Mouse (Mus musculus) heart, postnatal 4 days (tissue): ENCODE measurements around the gene Hfe2. TPM values are rescaled to one million over a fixed set of nuclear protein-coding genes. Genes with fewer than 3 reads are reported as not detected.
A peak's percentile ranks its signal among the peaks of the same experiment; 100 is the strongest.
"Not testable (repeated sequence)": the region's sequence is repeated elsewhere in the genome, so short reads cannot be mapped to it uniquely, and the experiment has no call there.

ENCODE experiments used
- DNase-seq: peaks from one replicate; pipeline ENCODE4 v3.0.0; 2021
- total RNA-seq, 2 experiments: library from RNA; stranded (reverse); gene quantifications; 2 replicates each; pipeline ENCODE4 v1.2.3; 2021

Gene Hfe2
- total RNA-seq, 2 experiments from 2014 or later = 95.6 to 97.0 TPM

DNA sequence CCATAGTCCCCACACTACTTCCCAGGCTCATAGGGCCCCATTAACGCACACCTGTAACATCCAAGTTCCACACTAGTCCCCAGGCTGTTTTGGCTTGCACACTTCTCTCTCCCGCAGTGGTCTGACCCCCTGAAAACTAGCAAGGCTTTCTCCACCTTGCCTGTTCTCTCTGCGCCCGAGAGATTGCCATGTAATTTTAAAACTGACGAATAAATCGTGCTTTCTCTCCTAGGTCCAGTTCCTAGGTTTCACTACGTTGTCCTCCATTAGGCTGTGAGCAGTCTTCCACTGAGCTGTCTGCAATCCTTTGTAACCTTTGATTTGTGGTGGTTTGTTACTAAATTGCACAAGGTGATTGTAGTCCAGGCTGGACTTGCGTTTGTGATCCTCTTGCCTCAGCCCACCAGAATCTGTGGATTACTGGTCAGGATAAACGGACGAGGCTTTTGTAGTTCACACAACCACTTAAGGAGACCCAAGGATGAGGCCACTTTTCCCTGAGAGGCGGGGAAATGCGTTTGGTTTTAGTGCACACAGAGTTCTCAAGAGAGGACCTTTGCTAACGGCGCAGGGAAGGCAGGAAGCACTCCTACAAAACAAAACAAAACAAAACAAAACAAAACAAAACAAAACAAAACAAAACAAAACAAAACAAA lies 28.2 kb upstream of the Hfe2 start:
- not testable (repeated sequence) for DNase-seq

DNA sequence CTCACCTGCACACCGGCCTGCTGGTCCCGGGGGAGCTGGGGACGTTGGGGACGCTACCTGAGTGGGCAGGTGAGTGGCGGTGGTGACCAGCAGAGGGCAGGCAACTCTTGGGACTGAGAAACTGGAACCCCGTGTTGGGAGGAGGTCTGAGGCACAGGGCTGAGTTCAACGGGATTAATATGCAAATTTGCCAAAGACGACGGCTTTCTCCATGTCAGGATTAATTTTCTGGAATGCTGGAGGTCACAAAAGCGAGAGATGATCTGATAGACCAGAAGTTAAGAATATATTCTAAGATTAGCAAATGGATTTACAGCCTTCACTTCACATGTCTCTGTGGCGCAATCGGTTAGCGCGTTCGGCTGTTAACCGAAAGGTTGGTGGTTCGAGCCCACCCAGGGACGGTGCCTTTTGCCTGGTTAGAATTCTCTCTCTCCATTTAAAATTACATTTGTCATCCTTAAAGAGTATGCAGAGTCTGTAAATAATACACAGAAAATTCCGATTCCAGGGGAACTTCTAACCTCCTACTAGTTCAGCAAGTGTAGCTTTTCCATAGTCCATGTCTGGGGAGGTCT lies 27.4 kb upstream of the Hfe2 start:
- peak; percentile 80 for DNase-seq

DNA sequence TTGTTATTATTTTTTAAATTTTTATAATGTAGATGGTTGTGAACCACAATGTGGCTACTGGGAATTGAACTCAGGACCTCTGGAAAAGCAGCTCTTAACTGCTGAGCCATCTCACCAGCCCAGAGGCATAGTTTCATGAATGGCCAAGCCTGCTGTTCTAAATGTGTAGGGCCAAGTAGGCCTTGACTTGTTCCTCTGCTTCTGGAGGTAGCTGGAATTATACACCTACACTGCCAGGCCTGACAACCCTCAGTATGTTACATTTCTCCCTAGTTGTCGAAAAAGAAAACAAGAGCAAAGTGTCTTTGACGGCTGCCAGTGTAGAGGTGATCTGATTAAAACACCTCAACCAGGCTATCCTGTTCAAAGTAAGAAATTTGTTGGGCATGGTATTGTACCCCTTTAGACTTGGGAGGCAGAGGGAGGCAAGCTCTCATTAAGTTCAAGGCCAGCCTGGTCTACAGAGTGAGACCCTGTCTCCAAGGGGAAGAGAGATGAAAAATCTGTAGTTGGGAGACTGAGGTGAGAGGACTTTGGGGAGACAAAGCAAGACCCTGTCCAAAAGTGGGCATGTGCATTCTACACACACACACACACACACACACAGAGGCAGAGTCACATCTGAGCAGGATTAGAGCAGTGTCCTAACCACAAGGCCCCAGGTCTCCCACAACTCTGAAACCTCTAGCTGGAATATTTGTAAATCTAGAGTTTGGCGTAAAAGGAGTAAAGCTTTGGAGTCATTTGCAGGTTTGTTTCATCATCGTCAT lies 26.3 kb upstream of the Hfe2 start:
- peak; percentile 3 for DNase-seq

DNA sequence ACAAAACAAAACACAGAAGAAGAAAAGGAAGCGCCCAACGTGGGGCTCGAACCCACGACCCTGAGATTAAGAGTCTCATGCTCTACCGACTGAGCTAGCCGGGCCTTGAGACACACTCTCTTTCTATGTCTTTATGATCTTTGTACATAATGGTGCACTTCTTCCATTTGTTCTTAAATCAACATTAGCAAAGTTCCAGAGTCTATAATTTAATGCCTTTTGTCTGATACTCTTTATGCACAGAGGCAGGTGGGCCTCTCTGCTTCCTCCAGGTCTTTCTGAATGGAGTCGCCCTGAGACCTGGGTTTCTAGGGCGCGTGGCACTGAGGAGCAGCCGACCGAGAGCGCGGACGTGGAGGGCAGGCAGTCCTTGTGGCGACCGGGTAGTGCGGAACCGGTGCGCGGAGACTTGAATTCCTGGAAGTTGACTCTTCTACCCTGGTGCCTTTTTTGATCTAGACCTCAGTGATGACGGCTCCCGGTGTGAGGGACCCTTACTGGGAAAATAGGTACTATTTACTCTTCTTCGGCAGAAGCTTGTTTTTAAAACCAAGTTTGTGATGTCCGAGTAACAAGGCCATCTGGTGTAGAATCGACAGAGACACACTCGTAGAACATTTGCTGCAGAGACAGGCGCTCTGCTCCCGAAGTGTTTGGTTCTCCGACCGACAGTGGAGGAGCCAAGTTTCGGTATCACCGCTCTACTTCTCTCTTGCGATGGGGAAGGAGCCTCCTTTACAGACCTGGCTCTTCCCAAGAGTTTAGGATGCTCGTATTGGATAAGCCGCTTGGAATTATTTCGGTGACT lies 25.3 kb upstream of the Hfe2 start:
- peak; percentile 81 for DNase-seq

DNA sequence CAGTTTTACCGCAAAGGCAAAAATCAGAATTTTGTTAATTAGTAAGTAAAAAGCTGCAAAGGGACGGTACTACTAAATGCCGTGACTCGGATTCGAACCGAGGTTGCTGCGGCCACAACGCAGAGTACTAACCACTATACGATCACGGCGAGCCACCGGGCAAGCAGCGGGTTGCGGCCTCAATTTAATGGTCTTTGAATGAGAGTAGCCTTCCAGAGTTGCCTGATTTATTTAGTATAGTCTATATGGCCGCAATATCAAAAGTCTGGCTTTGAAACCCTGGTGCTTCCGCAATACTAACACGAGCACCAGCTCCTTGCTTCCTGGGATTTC lies 24.7 kb upstream of the Hfe2 start:
- DNase-seq = peak; percentile 96

DNA sequence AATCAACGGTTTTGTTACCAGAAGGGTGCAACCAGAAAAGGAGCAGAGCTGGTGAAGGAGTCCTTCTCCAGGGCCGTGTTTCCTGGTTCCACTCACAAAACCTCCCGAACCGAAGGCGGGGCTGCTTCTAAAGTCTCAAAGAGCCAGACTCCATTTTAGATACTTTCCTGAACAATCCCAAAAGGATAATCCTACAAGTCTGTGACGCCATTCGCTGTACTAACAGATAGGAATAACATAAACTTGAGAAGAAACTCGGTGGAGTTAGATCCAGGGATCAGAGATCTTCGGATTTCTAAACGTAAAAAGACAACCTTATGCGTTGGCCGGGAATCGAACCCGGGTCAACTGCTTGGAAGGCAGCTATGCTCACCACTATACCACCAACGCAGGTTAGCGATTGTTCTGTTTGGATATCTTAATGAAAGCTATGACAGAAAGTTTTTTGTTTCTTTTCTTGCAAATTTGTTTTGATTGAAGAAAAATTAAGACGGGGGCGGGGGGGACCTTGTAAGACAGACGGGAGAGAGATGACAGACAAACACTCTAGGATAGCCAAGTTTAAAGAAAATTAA lies 24.2 kb upstream of the Hfe2 start:
- peak; percentile 89 for DNase-seq

DNA sequence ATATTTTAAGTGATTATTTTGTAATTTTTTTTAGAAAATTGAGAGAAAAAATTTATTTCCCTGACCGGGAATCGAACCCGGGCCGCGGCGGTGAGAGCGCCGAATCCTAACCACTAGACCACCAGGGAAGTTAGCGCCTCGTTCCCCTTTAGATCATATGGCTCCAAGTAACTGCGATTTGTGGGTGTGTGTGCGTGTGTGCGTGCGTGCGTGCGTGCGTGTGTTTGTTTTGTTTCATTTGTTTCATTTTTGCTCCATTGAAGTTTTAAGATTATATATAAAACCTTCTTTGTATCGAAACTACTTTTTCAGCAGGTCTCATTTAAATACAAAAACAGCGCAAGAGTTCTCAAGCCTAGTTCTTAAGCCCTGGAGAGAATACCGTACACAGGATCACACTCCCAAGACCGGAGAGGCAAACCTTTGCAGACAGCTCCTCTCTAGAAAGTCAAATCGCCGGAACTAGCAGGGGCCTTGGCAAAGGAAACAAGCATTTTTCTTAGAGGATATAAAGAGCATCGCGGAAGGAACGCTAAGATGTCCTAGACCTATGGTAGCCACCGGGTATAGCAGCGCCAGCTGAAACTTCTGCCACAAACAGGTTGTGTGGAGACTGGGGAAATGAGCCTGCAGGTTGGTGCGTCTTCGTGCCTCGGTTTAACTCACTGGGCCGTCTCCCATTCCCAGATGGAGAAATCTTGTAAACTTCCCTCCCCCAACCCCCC lies 23.4 kb upstream of the Hfe2 start:
- peak; percentile 94 for DNase-seq

DNA sequence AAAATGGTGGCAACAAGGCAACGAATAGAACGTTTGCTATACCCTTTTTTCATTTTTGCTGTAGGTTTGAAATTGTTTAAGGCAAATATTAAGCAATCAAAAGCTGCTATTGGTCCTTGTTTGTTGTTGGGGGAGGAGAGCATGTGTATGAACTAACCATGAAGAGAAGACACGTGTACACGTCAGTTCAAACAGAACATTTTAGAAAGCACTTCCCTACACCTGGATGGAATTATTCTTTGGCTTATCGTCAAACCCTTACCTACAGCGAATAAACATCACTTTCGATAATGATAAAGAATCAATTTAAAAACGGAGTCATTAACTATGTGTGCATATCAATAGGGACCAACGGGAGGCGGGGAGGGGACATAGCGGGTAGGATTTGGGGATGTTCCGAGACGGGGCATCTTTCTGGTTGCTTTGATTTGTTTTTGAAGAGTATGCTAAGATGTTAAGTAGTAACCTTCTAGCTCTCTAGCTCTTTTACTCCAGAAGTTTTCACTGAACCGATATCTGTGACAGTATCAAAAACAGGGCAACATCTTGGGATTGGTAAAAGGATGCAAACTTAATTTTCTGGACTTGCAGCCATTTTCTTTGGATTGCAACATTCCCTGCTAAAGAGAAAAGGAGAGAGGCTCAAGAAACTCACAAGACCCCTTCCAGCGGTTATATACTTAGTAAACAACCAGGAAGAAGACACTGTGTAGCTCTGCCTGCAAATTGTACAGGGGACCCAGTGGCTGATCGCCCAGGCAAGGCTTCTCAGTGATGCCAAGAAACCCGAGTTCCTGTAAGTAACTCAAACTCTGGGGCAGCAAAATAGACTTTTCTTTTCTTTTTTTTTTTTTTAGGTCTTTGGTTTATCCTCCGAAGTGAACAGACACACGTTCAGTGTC lies 22.5 kb upstream of the Hfe2 start:
- no peak for DNase-seq

DNA sequence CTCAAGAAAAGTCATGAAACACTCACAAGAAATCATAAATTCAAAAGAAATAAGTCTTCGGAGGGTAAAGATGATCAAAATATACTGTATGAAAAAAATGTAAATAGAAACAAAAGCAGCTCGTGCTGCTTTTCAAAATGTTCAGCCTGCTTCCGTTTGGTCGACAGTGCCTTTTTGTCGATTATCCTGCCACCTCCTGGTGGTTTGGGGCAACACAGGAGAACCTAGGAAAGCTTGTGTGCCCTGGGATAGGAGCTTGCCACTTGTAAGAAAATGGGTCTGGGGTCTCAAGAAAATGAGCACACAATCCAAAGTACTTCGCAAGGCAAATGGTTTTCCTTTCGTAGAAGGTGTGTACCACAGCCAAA lies 21.9 kb upstream of the Hfe2 start:
- peak; percentile 84 for DNase-seq

DNA sequence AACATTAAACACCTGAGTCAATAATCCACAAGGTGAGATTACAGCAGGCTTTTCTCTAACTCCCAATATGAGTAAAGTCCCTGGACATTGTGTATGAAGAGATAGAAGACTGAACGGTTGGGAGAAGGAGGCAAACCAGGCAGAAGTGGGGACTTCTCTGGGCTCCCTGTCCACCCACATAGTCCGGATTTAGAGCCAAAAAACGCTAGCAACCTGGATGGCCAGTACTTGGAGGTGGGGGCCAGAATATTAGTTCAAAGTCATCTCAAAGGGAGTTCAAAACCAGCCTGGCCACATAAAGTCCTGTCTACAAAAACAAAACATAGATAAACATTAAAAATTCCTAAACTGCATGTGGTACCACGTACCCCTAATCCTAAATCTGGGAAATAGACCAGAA lies 21.0 kb upstream of the Hfe2 start:
- DNase-seq = no peak

DNA sequence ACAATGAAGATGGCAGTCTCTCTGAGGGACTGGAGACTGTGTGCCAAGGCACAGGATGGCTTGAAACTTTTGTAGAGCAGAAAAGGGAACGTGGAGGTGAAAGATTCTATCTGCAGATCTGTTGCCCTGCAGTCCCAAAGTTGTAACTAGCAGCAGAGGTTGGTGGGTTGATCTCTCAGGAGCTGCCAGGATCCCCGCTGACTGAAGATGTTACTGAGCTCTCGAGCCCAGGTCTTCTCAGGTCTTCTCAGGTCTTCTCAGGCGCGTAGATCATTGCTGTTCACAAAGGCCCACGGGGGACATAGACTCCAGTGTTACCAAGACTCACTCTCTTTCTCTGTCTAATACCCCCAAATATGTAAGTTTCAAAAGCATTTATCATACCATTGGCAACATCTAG lies 20.0 kb upstream of the Hfe2 start:
- no peak for DNase-seq

DNA sequence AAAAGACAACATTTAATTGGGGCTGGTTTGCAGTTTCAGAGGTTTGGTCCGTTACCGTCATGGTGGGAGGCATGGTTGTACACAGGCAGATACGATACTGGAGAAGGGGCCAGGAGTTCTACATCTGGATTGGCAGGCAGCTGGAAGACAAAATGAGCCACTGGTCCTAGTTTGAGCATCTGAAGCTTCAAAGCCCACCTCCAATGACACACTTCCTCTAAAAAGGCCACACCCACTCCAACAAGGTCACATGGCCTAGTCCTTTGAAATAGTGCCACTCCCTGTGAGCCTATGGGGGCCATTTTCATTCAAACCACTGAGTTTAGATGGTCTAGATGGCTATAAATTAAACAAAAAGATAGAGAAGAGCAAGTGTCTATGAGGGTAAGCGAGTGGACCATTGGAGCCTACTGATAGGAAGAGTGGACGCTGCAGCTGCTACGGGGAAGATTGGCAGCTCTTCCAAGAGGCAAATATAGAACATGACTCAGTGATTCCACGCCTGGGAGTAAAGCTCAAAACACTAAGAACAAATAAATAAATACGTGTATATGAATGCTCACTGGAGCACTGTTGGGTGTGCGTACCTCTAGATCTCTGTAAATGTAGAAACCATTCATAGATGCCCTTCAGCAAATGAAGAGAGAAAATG lies 18.4 kb upstream of the Hfe2 start:
- DNase-seq = no peak

DNA sequence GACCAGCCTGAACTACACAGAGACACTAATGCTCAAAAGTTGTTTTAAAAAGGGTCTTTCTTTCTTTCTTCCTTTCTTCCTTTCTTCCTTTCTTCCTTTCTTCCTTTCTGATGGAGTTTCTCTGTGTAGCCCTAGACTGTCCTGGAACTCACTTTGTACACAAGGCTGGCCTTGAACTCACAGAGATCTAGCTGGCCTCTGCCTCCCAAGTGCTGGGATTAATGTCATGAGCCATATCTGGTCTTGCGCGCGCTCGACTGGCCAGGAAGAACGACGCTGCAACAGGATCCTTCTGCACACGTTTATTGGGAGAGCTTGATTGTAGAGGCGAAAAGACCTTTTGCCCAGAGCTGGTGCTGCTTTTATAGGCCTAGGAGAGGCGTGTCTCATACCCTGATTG lies 17.0 kb upstream of the Hfe2 start:
- DNase-seq = not testable (repeated sequence)

DNA sequence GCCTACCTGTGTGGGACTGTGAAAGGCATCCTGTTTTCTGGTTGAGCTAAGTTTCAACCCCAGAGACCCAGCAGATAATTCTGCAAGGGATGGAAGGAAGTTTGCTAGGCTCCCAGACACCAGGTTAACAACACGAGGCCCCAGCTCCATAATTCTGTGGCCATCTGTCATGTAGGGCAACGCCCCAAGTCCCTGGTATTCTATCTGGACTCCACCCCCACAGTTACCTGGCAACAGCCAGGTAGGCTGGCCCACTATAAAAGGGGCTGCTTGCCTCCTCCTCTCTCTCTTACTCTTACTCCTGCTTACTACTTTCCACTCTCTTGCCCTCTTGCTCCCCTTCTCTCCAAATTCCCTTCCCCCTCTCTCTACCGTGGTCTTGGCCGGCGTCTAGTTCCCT lies 4.8 kb upstream of the Hfe2 start:
- no peak for DNase-seq

DNA sequence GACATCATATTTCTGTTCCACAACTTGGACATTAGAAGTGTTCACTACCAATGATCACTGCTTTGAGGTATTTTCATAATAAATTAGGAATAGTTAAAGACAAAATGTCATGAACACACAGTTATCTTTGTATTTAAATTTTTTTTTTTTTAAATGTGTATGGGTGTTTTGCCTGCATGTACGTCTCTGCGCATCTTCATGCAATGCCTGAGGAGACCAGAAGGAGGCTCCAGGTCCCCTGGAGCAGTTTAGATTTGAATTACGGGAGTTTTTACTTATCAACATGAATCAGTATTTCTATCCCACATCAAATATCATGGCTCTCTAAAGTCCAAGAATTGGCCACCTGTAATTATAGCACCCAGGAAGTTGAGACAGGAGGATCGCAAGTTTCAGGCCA lies 2.8 kb upstream of the Hfe2 start:
- DNase-seq = peak; percentile 39

DNA sequence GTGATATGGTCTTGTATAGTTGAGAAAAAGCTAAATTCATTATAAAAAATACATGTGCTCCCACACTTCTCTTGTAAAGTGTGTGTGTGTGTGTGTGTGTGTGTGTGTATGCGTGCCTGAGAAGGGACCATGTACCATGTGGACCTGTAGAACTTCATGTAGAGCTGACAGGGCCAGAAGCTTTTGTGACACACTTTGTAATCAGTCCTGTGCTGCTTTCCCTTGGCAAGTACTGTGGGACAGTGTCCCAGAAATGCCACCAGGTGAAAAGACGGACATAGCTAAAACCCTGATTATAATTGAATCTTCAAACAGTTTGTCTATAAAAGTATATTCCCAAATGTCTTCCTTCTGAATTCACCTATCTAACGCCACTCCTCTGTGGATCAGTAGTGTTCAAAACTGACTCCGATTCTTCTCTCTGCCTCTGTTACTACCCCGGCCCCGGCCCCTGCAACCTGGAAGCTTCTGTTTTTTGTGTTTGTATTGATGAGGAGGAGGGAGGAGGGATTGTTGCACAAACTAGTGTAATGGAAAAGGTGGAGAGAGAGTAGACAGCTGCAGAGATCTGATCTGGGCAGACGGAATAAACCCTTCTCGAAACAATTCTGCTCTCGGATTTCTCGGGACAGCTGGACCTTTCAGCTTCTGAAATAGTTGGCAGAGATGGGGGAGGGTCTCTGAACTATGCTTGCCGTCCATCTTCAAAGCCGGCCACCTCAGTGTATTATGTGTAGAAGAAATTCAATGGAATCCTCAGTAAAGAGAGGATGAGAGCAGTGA lies 753 bp upstream of the Hfe2 start:
- no peak for DNase-seq

DNA sequence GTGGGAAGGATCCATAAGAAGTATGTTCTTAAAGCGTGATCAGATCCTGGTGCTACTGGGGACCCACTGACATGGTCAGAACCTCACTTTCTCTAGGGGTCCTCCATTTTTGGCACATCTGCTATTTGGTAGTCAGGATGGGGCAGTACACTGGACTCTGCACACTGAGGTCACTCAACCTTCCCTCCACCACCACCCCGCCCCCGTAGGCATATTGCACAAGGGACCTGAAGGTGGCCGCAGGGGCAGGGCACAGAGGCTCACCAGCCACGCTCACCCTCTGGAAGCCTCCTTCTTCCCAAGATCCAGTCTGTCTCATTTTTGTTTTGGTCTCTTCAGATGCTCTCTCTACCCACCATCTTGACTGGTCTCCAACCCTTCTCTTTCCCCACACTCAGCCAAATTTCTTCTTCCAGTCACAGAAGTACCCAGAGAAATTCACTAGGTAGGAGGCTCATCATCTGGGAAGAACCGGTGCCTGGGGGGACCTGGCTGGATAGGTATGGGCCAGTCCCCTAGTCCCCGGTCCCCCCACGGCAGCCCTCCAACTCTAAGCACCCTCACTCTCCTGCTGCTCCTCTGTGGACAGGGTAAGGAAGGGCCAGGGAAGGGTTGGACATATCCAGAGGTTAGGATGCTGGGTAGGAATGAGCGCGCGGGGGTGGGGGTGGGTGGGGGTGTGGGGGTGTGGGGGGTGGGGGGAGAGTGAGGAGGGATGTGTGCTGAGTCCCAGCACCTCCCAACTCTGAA lies 1.2 kb downstream of the Hfe2 start:
- no peak for DNase-seq

DNA sequence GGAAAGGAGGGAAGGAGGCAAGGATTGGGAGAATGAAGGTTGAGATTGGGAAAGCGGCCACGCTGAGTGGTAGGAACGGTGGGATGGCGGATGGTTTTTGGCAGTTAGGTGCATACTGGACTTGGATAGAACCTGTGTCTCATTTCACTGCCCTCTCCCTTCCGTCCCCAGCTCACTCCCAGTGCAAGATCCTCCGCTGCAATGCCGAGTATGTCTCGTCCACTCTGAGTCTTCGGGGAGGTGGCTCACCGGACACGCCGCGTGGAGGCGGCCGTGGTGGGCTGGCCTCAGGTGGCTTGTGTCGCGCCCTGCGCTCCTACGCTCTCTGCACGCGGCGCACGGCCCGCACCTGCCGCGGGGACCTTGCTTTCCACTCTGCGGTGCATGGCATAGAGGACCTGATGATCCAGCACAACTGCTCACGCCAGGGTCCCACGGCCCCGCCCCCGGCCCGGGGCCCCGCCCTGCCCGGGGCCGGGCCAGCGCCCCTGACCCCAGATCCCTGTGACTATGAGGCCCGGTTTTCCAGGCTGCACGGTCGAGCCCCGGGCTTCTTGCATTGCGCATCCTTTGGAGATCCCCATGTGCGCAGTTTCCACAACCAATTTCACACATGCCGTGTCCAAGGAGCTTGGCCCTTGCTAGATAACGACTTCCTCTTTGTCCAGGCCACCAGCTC lies 2.0 kb downstream of the Hfe2 start:
- DNase-seq = no peak
